Mouse (Mus musculus) neural tube, embryonic 14.5 days (tissue): Measurements from ENCODE around the gene Ufd1. TPM values are rescaled to one million over a fixed set of nuclear protein-coding genes. Genes with fewer than 3 reads are reported as not detected.

ENCODE experiments used
- ATAC-seq: fragments of 200-750 bp; cut with Nextera tagmentation; 2 replicates; pipeline ENCODE4 v1.8.0; 2017; ENCODE audit warnings: low read depth, mild to moderate bottlenecking, moderate TSS enrichment, moderate library complexity
- H3K27ac ChIP-seq: fragments of 300-500 bp; sonication (generic); 2 replicates; pipeline ENCODE4 v1.5.1; 2014; ENCODE audit warnings: low read depth, mild to moderate bottlenecking, control low read depth, low read length, moderate library complexity, mixed read lengths
- H3K27me3 ChIP-seq: fragments of 300-500 bp; sonication (generic); 2 replicates; pipeline ENCODE4 v1.6.1; 2014; ENCODE audit warnings: low read length; ENCODE audit not compliant: control insufficient read depth, insufficient read depth
- H3K36me3 ChIP-seq: fragments of 300-500 bp; sonication (generic); 2 replicates; pipeline ENCODE4 v1.6.1; 2014; ENCODE audit warnings: low read length, mixed read lengths; ENCODE audit not compliant: control insufficient read depth, insufficient read depth
- H3K4me1 ChIP-seq: fragments of 300-500 bp; sonication (generic); 2 replicates; pipeline ENCODE4 v1.6.1; 2014; ENCODE audit warnings: low read length; ENCODE audit not compliant: control insufficient read depth, insufficient read depth
- H3K4me2 ChIP-seq: fragments of 300-500 bp; sonication (generic); 2 replicates; pipeline ENCODE4 v1.6.1; 2014; ENCODE audit warnings: mild to moderate bottlenecking, low read depth, low read length, control low read depth
- H3K4me3 ChIP-seq: fragments of 300-500 bp; sonication (generic); 2 replicates; pipeline ENCODE4 v1.5.1; 2014; ENCODE audit warnings: low read depth, low read length, control low read depth, mixed read lengths
- H3K9ac ChIP-seq: fragments of 300-500 bp; sonication (generic); replicated peaks from 2 replicates; pipeline ENCODE4 v1.6.1; 2014; ENCODE audit warnings: low read depth, mild to moderate bottlenecking, control low read depth, low read length, mixed read lengths
- H3K9me3 ChIP-seq: fragments of 300-500 bp; sonication (generic); 2 replicates; pipeline ENCODE4 v1.6.1; 2016; ENCODE audit warnings: low read length; ENCODE audit not compliant: control insufficient read depth
- WGBS: fragments of 180-500 bp; shearing (Covaris S2); extraction: QIAGEN DNeasy Blood & Tissue Kit; methylation state at CpG from one replicate; pipeline ENCODE4 v1.1.7; 2014; 5-methylcytosine and 5-hydroxymethylcytosine counted together
- polyA plus RNA-seq: library from polyadenylated mRNA; unstranded; fragments of >200 nt; fragmentation: Nextera tagmentation; extraction: Ambion mirVana; gene quantifications from 2 replicates; pipeline ENCODE4 v1.2.1, GENCODE M21; 2014

The Ufd1 gene
- polyA plus RNA-seq, 1 experiment from 2014 or later, result 115 TPM

GRCm38 (mm10) chr16:18796645-18797044 is 14.9 kb upstream of the Ufd1 start:
- no peak overlapping the region for H3K9ac ChIP-seq
- H3K36me3 ChIP-seq, result no peaks in the 10 kb centered on the region
- H3K4me3 ChIP-seq, result no peak overlapping the region
- no peaks in the 10 kb centered on the region for H3K27me3 ChIP-seq
- WGBS, result 84% methylated on average over 7 of the region's 7 CpGs
- ATAC-seq, result no peak
- H3K4me1 ChIP-seq, result no peaks in the 10 kb centered on the region
- H3K9me3 ChIP-seq, result no peaks in the 10 kb centered on the region
- H3K4me2 ChIP-seq, result no peak overlapping the region
- H3K27ac ChIP-seq, result no peak overlapping the region

GRCm38 (mm10) chr16:18798151-18798550 is 13.4 kb upstream of the Ufd1 start:
- no peaks in the 10 kb centered on the region for H3K36me3 ChIP-seq
- no peaks in the 10 kb centered on the region for H3K27me3 ChIP-seq
- no peak overlapping the region for H3K9ac ChIP-seq
- 91% methylated on average over 5 of the region's 5 CpGs for WGBS
- H3K4me3 ChIP-seq, result no peak overlapping the region
- no peak for ATAC-seq
- H3K27ac ChIP-seq, result no peak overlapping the region
- no peaks in the 10 kb centered on the region for H3K4me1 ChIP-seq
- no peak overlapping the region for H3K4me2 ChIP-seq
- H3K9me3 ChIP-seq, result no peaks in the 10 kb centered on the region

- Histone ChIP-seq H3K4me1 (no peaks in the 10 kb centered on the region), H3K27me3 (no peaks in the 10 kb centered on the region), H3K4me2 (no peak overlapping the region), H3K9ac (no peak overlapping the region), H3K9me3 (no peaks in the 10 kb centered on the region), H3K27ac (no peak overlapping the region), H3K36me3 (no peaks in the 10 kb centered on the region), H3K4me3 (no peak overlapping the region)
- WGBS, result 65% methylated on average over 2 of the region's 2 CpGs
- ATAC-seq, result peak; percentile 86; the same call in 1 of the 2 replicates
Measured at GRCm38 (mm10) chr16:18798841-18799240, 12.7 kb upstream of the Ufd1 start.

DNA sequence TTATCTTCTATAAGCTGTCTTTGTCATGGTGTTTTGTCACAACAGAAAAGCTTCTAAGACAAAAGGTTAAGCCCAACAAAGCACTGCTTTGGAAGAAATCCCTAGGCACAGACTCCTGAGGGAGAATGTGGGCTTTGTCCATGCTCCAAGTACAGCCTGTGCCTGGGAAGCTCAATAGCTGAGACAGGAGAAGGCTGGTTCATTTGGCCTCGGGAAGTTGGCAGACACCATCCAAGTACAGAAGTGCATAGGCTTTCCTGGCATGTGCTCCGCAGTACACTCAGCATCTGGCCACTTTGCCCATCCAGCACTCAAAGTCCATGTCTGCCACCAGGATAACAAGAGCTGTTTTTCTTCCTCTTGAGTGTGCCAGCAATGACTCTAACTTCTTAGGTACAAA is 5.8 kb upstream of the Ufd1 start:
- Histone ChIP-seq H3K9ac (no peak overlapping the region), H3K27ac (no peak overlapping the region), H3K4me1 (no peaks in the 10 kb centered on the region), H3K27me3 (no peaks in the 10 kb centered on the region), H3K36me3 (no peaks in the 10 kb centered on the region), H3K4me2 (no peak overlapping the region), H3K9me3 (no peaks in the 10 kb centered on the region), H3K4me3 (no peak overlapping the region)
- no peak for ATAC-seq
- WGBS, result 97% methylated on average over 2 of the region's 2 CpGs

DNA sequence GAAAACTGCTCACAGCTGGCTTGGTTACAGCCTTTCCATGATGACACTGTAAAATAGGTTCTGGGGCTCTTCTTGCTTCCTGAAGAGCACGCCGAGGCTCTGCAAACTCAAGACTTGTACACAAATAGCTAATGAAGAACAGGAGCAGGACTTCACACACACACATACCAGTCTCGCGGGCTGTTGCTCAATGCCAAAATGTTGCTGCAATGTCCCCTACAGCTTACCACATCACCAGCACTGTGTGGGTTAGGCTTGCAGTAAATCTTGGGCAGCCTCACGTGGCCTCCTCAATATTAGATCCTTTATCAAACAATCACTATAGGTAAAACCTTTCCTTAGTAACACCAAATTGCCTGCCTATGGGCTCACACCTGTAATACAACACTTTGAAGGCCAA is 2.6 kb upstream of the Ufd1 start:
- Histone ChIP-seq H3K9me3 (no peaks in the 10 kb centered on the region), H3K36me3 (no peaks in the 10 kb centered on the region), H3K27me3 (no peaks in the 10 kb centered on the region), H3K4me3 (no peak overlapping the region), H3K9ac (no peak overlapping the region), H3K27ac (no peak overlapping the region), H3K4me1 (peaks cover 15% of the 10 kb centered on the region; the same call in 1 of the 2 replicates), H3K4me2 (no peak overlapping the region)
- ATAC-seq, result no peak
- 93% methylated on average over 5 of the region's 5 CpGs for WGBS

DNA sequence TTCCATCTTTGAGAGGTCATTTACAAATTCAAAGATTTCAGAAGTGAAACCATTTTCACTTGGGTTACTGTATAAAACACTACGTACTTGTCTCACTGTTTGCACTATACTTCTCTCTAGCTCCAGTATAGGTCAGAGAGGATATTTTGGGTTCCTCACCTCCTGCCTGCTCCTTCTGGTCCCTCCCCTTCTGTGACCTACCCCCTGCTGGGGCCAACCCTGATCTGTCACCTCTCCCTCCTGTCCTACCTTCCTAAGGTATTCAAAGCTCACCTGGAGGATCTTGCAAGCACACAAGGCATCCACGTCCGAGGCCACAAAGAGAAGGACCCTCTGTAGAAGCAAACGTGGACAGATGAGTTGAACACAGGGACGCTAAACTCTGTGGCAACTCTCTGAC is 547 bp upstream of the Ufd1 start:
- ATAC-seq, result no peak; the same call in 1 of the 2 replicates
- Histone ChIP-seq H3K36me3 (peaks cover 4% of the 10 kb centered on the region; the same call in 1 of the 2 replicates), H3K9ac (peak overlapping the region; percentile 39; the same call in 1 of the 2 replicates), H3K27me3 (no peaks in the 10 kb centered on the region), H3K9me3 (no peaks in the 10 kb centered on the region), H3K4me3 (peak overlapping the region; percentile 63), H3K4me1 (peaks cover 15% of the 10 kb centered on the region; the same call in 1 of the 2 replicates), H3K27ac (no peak overlapping the region), H3K4me2 (peak overlapping the region; percentile 70)
- WGBS, result 5% methylated on average over 5 of the region's 5 CpGs

DNA sequence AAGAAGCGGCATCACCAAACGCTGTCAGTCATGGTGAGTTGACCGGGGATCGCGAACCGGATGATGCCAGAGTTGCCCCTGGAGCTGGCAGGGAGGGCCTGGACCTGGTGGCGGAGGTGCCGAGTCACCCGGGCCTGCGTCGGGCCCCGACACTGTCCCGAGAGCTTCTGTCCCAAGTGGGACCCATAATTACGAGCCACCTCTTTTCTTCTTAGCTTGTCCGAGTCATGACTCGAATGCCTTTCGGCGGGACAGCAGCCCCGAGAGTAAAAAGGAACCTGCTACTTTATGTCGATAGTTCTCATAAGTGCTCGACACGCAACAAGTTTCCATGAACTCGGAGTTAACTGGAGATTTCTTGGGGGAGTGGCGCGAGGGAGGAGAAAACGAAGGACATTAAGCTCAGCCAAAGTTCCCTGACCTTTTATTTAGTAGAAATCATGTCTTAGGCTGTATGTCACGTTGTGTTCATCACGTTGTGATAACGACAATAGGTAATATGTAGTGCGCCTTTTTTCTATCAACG is 869 bp downstream of the Ufd1 start:
- Histone ChIP-seq H3K36me3 (peaks cover 10% of the 10 kb centered on the region), H3K27me3 (no peaks in the 10 kb centered on the region), H3K27ac (0 out of 2 replicates have a peak overlapping the region, but pooled peaks have one; percentile 22), H3K4me2 (peak overlapping the region; percentile 79), H3K4me3 (peak overlapping the region; percentile 63), H3K4me1 (peaks cover 15% of the 10 kb centered on the region; the same call in 1 of the 2 replicates), H3K9me3 (no peaks in the 10 kb centered on the region), H3K9ac (peak overlapping the region; percentile 65)
- peak; percentile 62 for ATAC-seq
- 2% methylated on average over 31 of the region's 31 CpGs for WGBS

GRCm38 (mm10) chr16:18822356-18822755 is 10.8 kb downstream of the Ufd1 start:
- no peaks in the 10 kb centered on the region for H3K27me3 ChIP-seq
- no peak overlapping the region for H3K27ac ChIP-seq
- no peak for ATAC-seq
- H3K4me3 ChIP-seq, result no peak overlapping the region
- H3K9me3 ChIP-seq, result no peaks in the 10 kb centered on the region
- WGBS, result 88% methylated on average over 1 of the region's 1 CpGs
- H3K4me1 ChIP-seq, result no peaks in the 10 kb centered on the region
- peaks cover 79% of the 10 kb centered on the region for H3K36me3 ChIP-seq
- H3K4me2 ChIP-seq, result no peak overlapping the region
- no peak overlapping the region for H3K9ac ChIP-seq

GRCm38 (mm10) chr16:18822925-18823324 is 11.3 kb downstream of the Ufd1 start:
- ATAC-seq, result no peak
- H3K4me3 ChIP-seq, result no peak overlapping the region
- no peaks in the 10 kb centered on the region for H3K27me3 ChIP-seq
- H3K27ac ChIP-seq, result no peak overlapping the region
- no peak overlapping the region for H3K4me2 ChIP-seq
- no peaks in the 10 kb centered on the region for H3K4me1 ChIP-seq
- H3K9ac ChIP-seq, result no peak overlapping the region
- peaks cover 83% of the 10 kb centered on the region for H3K36me3 ChIP-seq
- WGBS, result 59% methylated on average over 4 of the region's 4 CpGs
- H3K9me3 ChIP-seq, result no peaks in the 10 kb centered on the region
